Mouse (Mus musculus) forebrain, embryonic 10.5 days (tissue): ENCODE measurements around the gene Snrpg. TPM values are rescaled to one million over a fixed set of nuclear protein-coding genes. Genes with fewer than 3 reads are reported as not detected.

Experiments used
- DNase-seq: peaks from one replicate; pipeline ENCODE4 v3.0.0-alpha.2; 2017; ENCODE audit warnings: low spot score; ENCODE audit errors: extremely low spot score
- H3K27ac ChIP-seq: fragments of 300-500 bp; sonication (generic); 2 replicates; pipeline ENCODE4 v1.5.1; 2016; ENCODE audit warnings: mild to moderate bottlenecking
- H3K27me3 ChIP-seq: fragments of 300-500 bp; sonication (generic); 2 replicates; pipeline ENCODE4 v1.6.1; 2016; ENCODE audit warnings: mild to moderate bottlenecking; ENCODE audit not compliant: poor library complexity, severe bottlenecking
- H3K36me3 ChIP-seq: fragments of 300-500 bp; sonication (generic); replicated peaks from 2 replicates; pipeline ENCODE4 v1.6.1; 2016; ENCODE audit warnings: mild to moderate bottlenecking, moderate library complexity
- H3K4me1 ChIP-seq: fragments of 300-500 bp; sonication (generic); 2 replicates; pipeline ENCODE4 v1.6.1; 2016
- H3K4me3 ChIP-seq: fragments of 300-500 bp; sonication (generic); 2 replicates; pipeline ENCODE4 v1.5.1; 2016; ENCODE audit warnings: mild to moderate bottlenecking, moderate library complexity
- H3K9me3 ChIP-seq: fragments of 300-500 bp; sonication (generic); 2 replicates; pipeline ENCODE4 v1.6.1; 2016; ENCODE audit warnings: mild to moderate bottlenecking, moderate library complexity
- WGBS: fragments of 180-500 bp; shearing (Covaris S2); methylation state at CpG from one replicate; pipeline ENCODE4 v1.1.7; 2016; 5-methylcytosine and 5-hydroxymethylcytosine counted together
- polyA plus RNA-seq: library from polyadenylated mRNA; unstranded; fragments of >200 nt; fragmentation: Nextera tagmentation; extraction: Ambion mirVana; gene quantifications from 2 replicates; pipeline ENCODE4 v1.2.1, GENCODE M21; 2016

Snrpg gene
- polyA plus RNA-seq, 1 experiment from 2014 or later, result 939 TPM

- no peak overlapping the region for H3K27ac ChIP-seq
- H3K9me3 ChIP-seq, result no peaks in the 10 kb centered on the region
- no peak for DNase-seq
- H3K4me3 ChIP-seq, result peak overlapping the region; percentile 94
- peaks cover 16% of the 10 kb centered on the region for H3K27me3 ChIP-seq
- peaks cover 44% of the 10 kb centered on the region for H3K36me3 ChIP-seq
- 94% methylated on average over 9 of the region's 9 CpGs for WGBS
- H3K4me1 ChIP-seq, result peaks cover 27% of the 10 kb centered on the region
Measured at GRCm38 (mm10) chr6:86395021-86395420, 23.9 kb downstream of the Snrpg start.

GRCm38 (mm10) chr6:86395969-86396368 is 24.9 kb downstream of the Snrpg start:
- DNase-seq, result no peak
- H3K4me3 ChIP-seq, result peak overlapping the region; percentile 94
- no peaks in the 10 kb centered on the region for H3K9me3 ChIP-seq
- H3K36me3 ChIP-seq, result peaks cover 34% of the 10 kb centered on the region
- peaks cover 16% of the 10 kb centered on the region for H3K27me3 ChIP-seq
- peaks cover 34% of the 10 kb centered on the region for H3K4me1 ChIP-seq
- H3K27ac ChIP-seq, result peak overlapping the region; percentile 93
- 47% methylated on average over 10 of the region's 10 CpGs for WGBS

DNA sequence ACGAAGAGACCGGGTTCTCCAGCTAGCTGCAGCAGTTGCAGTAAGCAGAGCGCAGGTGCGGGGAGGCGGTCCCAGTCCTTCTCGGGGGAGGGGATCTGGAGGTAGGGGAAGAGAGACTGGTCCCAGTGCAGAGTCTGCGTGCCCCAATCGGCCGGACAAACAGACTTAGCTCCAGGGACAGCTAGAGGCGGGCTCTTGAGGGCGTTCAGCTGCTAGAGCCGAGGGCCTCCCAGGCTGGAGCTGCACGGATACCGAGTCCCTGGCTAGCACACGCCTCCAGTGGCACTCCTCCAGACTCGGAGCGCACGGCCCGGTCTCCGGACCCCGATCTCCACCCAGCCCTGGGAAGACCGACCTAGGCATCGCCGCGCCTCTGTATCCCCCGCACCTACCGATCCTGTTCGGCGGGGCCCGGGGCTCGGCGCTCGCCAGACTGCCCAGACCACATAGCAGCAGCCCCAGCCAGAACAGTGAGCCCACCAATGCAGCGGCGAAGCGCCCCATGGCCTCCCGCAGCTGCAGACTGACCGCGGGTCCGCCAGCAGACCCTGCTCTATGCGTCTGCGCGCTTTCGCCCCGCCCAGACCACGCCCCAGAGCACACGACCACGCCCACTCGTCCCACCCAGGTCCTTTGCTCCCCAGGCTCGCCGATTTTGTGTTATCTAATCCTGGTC is 25.6 kb downstream of the Snrpg start, which contains the start of gene Pcyox1:
Gene Pcyox1 (minus strand): TSS at position 574 of the 676 bp plus-strand sequence.
- peak within 1 kb of the TSS; percentile 94 for H3K4me3 ChIP-seq
- peaks cover 16% of the 10 kb centered on the region for H3K27me3 ChIP-seq
- DNase-seq, result peak; percentile 88
- peaks cover 34% of the 10 kb centered on the region for H3K4me1 ChIP-seq
- H3K9me3 ChIP-seq, result no peaks in the 10 kb centered on the region
- H3K36me3 ChIP-seq, result peaks cover 27% of the 10 kb centered on the region
- under 1% methylated on average over 51 of the region's 51 CpGs for WGBS
- peak within 1 kb of the TSS; percentile 93 for H3K27ac ChIP-seq

DNA sequence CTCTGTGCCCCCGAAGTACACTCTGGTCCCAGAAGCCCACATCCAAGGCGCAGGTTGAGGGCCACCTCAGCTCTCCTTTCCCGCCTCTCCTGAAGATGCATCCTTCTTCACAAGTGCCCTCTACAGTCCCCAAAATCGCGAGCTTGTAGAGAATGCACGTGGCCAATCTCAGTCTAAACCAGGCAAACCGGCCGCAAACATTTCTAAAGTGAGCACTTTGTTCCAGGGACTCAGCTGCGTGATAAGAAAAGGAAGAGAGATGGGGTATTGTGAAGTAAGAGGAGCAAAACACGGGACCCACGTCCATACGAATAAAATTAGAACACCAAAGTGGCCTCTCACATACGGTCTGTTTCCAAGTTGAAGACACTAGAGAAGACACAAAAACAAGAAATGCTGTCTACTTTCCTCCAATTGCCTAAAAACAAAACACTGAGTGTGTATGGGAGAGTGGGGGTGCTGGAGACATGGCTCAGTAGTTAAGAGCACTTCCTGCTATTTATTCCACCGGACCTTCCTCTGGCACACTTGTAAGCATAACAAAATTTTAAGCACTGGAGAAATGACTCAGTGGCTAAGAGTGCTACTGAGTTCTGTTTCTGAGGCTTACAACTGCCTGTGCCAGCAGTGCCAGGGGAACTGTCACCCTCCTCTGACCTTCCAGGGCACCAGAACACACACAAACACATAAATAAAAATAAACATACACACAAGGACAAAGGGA is 26.3 kb downstream of the Snrpg start:
- H3K9me3 ChIP-seq, result no peaks in the 10 kb centered on the region
- peak overlapping the region; percentile 93 for H3K27ac ChIP-seq
- WGBS, result 8% methylated on average over 14 of the region's 14 CpGs
- DNase-seq, result no peak
- H3K4me3 ChIP-seq, result peak overlapping the region; percentile 94
- H3K4me1 ChIP-seq, result peaks cover 34% of the 10 kb centered on the region
- peaks cover 20% of the 10 kb centered on the region for H3K36me3 ChIP-seq
- peaks cover 16% of the 10 kb centered on the region for H3K27me3 ChIP-seq

DNA sequence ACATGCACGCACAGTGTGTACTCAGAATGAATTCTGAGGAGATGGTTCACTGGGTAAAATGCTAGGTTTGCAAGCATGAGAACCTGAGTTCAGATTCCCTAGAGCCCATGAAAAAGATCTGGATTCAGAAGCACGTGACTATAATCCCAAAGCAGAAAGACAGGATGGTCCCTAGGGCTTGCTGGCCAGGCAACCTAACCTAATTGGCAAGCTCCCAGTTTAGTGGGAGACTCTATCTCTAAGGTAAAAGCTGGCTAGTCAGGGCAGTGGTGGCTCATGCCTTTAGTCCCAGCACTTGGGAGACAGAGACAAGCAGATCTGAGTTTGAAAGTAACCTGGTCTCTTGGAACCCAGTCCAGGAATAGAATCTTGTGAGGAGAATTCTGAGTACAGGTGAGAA is 27.9 kb downstream of the Snrpg start:
- Histone ChIP-seq H3K4me3 (no peak overlapping the region), H3K4me1 (peaks cover 34% of the 10 kb centered on the region), H3K27me3 (peaks cover 16% of the 10 kb centered on the region), H3K27ac (no peak overlapping the region), H3K9me3 (no peaks in the 10 kb centered on the region), H3K36me3 (peaks cover 6% of the 10 kb centered on the region)
- no peak for DNase-seq
- 88% methylated on average over 2 of the region's 2 CpGs for WGBS

DNA sequence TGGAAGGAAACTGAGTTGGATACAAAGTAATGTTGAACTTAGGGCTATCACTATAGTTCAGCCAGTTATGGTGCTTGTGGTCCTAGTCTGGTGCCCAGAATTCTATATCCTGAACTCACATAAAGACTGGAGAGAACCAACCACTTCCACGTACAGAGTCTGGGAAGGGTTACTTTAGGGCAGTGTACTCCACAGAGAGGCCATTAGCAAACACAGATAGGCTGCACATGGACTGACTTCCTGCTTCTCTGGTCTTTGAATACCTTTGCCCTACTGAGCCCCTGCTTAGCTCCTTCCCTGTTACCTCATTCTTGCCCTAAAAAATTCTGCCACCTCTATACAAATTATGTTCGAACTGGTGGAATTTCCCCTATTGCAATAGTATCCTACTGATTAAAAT is 28.9 kb downstream of the Snrpg start:
- H3K4me1 ChIP-seq, result peaks cover 31% of the 10 kb centered on the region
- no peaks in the 10 kb centered on the region for H3K36me3 ChIP-seq
- H3K4me3 ChIP-seq, result no peak overlapping the region
- no peak overlapping the region for H3K27ac ChIP-seq
- H3K9me3 ChIP-seq, result no peaks in the 10 kb centered on the region
- peaks cover 16% of the 10 kb centered on the region for H3K27me3 ChIP-seq
- 86% methylated on average over 2 of the region's 2 CpGs for WGBS
- DNase-seq, result no peak

- Histone ChIP-seq H3K27me3 (peaks cover 16% of the 10 kb centered on the region), H3K36me3 (no peaks in the 10 kb centered on the region), H3K27ac (peak overlapping the region; percentile 36; the same call in 1 of the 2 replicates), H3K9me3 (no peaks in the 10 kb centered on the region), H3K4me3 (peak overlapping the region; percentile 37), H3K4me1 (peaks cover 24% of the 10 kb centered on the region)
- peak; percentile 68 for DNase-seq
- 7% methylated on average over 9 of the region's 9 CpGs for WGBS
Measured at GRCm38 (mm10) chr6:86400972-86401371, 29.9 kb downstream of the Snrpg start.

DNA sequence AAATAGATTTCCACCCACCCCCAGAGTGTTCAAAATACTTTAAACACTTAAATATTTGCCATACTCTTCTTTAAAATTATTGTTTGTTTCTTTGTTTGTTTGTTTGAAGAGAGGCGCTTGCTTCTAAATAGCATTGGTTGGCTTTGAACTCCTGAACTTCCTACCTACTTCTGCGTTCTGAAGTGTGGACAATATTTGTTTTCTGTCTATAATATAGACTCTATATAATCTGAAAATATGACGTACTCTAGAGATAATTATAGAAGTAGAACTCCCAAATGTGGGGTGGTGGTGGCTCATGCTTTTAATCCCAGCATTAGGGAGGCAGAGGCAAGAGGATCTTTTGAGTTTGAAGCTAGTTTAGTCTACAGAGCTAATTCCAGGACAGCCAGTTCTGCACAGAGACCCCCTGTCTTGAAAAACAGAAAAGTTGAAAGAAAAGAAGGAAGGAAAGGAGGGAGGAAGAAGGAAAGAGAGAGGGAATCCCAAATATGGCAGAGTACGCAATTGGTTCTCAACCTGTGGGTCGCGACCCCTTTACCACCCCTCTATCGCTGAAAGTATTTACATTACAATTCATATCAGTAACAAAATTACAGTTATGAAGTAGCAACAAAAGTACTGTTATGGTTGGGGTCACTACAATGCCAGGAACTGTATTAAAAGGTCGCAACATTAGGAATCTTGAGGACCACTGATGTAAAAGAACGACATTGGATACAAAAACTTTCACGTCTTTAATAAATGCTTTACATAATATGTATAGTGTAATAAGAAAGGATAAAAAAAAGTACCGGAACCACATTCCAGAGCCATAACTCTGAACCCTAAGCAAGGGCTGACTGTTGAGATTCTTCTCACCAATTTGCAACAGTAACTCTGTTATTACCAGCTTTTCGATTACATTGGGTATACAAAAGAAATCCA is 31.8 kb downstream of the Snrpg start:
- no peaks in the 10 kb centered on the region for H3K9me3 ChIP-seq
- peak overlapping the region; percentile 98 for H3K27ac ChIP-seq
- H3K27me3 ChIP-seq, result peaks cover 12% of the 10 kb centered on the region
- peaks cover 22% of the 10 kb centered on the region for H3K4me1 ChIP-seq
- H3K36me3 ChIP-seq, result peaks cover 18% of the 10 kb centered on the region
- H3K4me3 ChIP-seq, result peak overlapping the region; percentile 70
- DNase-seq, result no peak
- WGBS, result 40% methylated on average over 12 of the region's 12 CpGs

- peaks cover 4% of the 10 kb centered on the region for H3K27me3 ChIP-seq
- 1% methylated on average over 15 of the region's 15 CpGs for WGBS
- H3K4me1 ChIP-seq, result peaks cover 22% of the 10 kb centered on the region
- peaks cover 25% of the 10 kb centered on the region for H3K36me3 ChIP-seq
- no peaks in the 10 kb centered on the region for H3K9me3 ChIP-seq
- peak overlapping the region; percentile 98 for H3K27ac ChIP-seq
- DNase-seq, result peak; percentile 88
- H3K4me3 ChIP-seq, result peak overlapping the region; percentile 70
Measured at GRCm38 (mm10) chr6:86403728-86404099, 32.6 kb downstream of the Snrpg start.

DNA sequence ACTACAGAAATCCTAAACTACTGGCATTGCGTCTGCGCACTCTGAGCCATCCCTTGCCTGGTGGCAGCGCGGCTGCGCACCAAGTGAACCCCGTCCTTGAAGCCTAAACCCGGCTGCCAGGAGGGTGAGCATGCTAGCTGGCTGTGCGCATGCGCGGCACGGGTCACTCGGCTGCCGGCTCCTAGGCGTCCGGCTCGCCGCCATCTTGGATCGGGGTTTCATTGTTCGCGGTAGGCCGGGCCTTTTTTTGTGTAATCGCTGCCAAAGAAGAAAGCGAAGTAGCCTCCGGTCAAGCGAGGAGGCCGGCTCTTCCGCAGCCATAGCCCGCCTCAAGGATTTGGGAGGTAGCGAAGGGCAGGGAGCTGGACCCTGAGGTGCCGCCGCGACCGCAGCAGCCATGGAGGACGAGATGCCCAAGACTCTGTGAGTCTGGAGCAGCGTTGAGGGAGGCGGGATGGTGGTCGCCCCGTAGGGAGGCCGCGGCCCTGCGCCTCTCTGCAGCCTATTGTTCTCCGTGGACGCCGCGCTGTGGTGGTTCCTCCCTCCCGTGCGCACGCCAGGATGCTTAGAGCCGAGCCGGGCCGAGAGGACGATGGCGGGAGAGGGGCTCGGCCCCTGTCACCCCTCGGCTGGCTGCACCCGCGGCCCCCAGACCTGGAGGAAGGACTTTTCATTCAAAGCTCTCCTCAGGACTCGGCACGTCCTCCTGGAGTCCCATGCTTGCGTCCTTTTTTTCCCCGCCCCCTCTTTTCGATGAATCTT is 33.2 kb downstream of the Snrpg start, which contains the start of gene Tia1:
Gene Tia1 (plus strand): TSS at position 120 of the 762 bp plus-strand sequence.
- peak within 1 kb of the TSS; percentile 98 for H3K27ac ChIP-seq
- H3K4me1 ChIP-seq, result peaks cover 22% of the 10 kb centered on the region
- peaks cover 31% of the 10 kb centered on the region for H3K36me3 ChIP-seq
- H3K4me3 ChIP-seq, result peak within 1 kb of the TSS; percentile 70
- no peaks in the 10 kb centered on the region; the same call in 1 of the 2 replicates for H3K27me3 ChIP-seq
- under 1% methylated on average over 62 of the region's 62 CpGs for WGBS
- H3K9me3 ChIP-seq, result no peaks in the 10 kb centered on the region
- DNase-seq, result peak; percentile 97

DNA sequence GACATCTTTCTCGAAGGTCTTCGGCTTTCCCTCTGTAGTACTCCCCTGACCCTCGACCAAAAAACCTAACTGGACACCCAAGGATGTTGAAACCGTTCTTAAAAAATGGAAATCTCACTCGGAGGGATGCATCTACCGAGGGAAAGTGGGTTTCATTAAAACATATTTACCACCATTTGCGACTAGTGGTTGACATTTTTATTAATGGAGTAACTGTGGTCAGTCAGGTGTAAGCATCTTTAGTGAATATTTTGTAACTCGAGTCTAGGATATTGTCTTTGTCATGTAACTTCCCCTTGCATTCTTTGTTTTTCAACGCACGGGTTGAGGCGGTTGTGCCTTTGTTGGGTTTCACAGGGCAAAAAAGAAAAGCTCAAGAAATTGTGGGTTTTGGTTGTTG is 33.9 kb downstream of the Snrpg start:
- Histone ChIP-seq H3K4me1 (peaks cover 22% of the 10 kb centered on the region), H3K36me3 (peaks cover 38% of the 10 kb centered on the region), H3K4me3 (peak overlapping the region; percentile 70), H3K9me3 (no peaks in the 10 kb centered on the region), H3K27me3 (no peaks in the 10 kb centered on the region; the same call in 1 of the 2 replicates), H3K27ac (peak overlapping the region; percentile 98)
- under 1% methylated on average over 11 of the region's 11 CpGs for WGBS
- peak; percentile 24 for DNase-seq

DNA sequence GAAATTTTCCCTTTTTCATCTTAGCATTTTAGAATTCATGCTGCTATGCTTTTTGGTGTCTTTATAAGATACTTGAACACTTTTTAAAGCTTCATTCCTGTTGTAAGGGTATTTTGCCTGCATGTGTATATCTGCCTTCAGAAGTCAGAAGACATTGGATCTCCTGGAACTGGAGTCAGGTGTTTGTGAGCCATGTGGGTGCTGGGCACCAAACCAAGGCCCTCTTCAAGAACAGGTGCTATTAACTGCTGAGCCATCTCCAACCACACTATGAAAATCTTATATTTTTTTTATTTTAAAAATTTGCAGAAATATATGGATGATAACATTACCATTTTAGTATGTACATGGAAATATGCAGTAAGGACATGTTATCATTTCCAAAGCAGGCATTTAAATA is 35.2 kb downstream of the Snrpg start:
- Histone ChIP-seq H3K27me3 (no peaks in the 10 kb centered on the region), H3K4me1 (peaks cover 16% of the 10 kb centered on the region), H3K27ac (peak overlapping the region; percentile 51; the same call in 1 of the 2 replicates), H3K36me3 (peaks cover 39% of the 10 kb centered on the region), H3K9me3 (no peaks in the 10 kb centered on the region), H3K4me3 (peak overlapping the region; percentile 70)
- DNase-seq, result no peak
